Mouse (Mus musculus) olfactory bulb, adult 2 months (tissue): Measurements from ENCODE around the gene Elovl3. TPM values are rescaled to one million over a fixed set of nuclear protein-coding genes. Genes with fewer than 3 reads are reported as not detected.

Source experiments
- H3K27ac ChIP-seq: fragments of 200-500 bp; 2 replicates; pipeline ENCODE4 v1.5.1; 2012; ENCODE audit warnings: low read depth, low read length; ENCODE audit not compliant: insufficient read depth
- H3K4me1 ChIP-seq: fragments of 200-500 bp; 2 replicates; pipeline ENCODE4 v1.6.1; 2012; ENCODE audit warnings: low read length; ENCODE audit not compliant: control insufficient read depth, insufficient read depth
- H3K4me3 ChIP-seq: fragments of 200-500 bp; 2 replicates; pipeline ENCODE4 v1.5.1; 2012; ENCODE audit warnings: mild to moderate bottlenecking, low read depth, low read length, moderate library complexity; ENCODE audit not compliant: insufficient read depth
- CTCF ChIP-seq: fragments of 200-500 bp; IDR thresholded peaks from 2 replicates; pipeline ENCODE4 v1.5.1; 2012; ENCODE audit warnings: low read depth, mild to moderate bottlenecking, low read length, moderate library complexity; ENCODE audit not compliant: insufficient read depth
- POLR2A ChIP-seq: fragments of 200-500 bp; IDR thresholded peaks from 2 replicates; pipeline ENCODE4 v1.6.1; 2012; ENCODE audit warnings: mild to moderate bottlenecking, low read depth, low read length, moderate library complexity; ENCODE audit not compliant: insufficient read depth
- WGBS: fragments of 180-500 bp; shearing (Covaris S2); methylation state at CpG from one replicate; pipeline ENCODE4 v1.1.7; 2018; 5-methylcytosine and 5-hydroxymethylcytosine counted together
- polyA plus RNA-seq: library from polyadenylated mRNA; stranded (reverse); fragments of >200 nt; gene quantifications from 2 replicates; pipeline ENCODE4 v1.2.4, GENCODE M21; 2012; ENCODE audit warnings: low replicate concordance; ENCODE audit not compliant: missing spikeins, insufficient read depth, insufficient read length

Elovl3 gene
- polyA plus RNA-seq = not detected in 2 replicates

- H3K4me3 ChIP-seq = no peak within 1 kb of the TSS
- no peak within 1 kb of the TSS for H3K27ac ChIP-seq
- WGBS = 3% methylated on average over 31 of the region's 31 CpGs
- no peak for TF ChIP-seq CTCF
- no peak for TF ChIP-seq POLR2A
- H3K4me1 ChIP-seq = peaks cover 26% of the 10 kb centered on the region
Measured at GRCm38 (mm10) chr19:46131694-46132525, at the start of gene Elovl3. TSS of gene Elovl3 (plus strand) at chr19:46131897.

GRCm38 (mm10) chr19:46085185-46085584, 46.5 kb upstream of the Elovl3 start:
- no peaks in the 10 kb centered on the region for H3K4me1 ChIP-seq
- WGBS = 97% methylated on average over 8 of the region's 8 CpGs
- no peak overlapping the region for H3K4me3 ChIP-seq
- no peak overlapping the region for H3K27ac ChIP-seq
- no peak for TF ChIP-seq CTCF
- TF ChIP-seq POLR2A = no peak

- 48% methylated on average over 3 of the region's 3 CpGs for WGBS
- no peak for TF ChIP-seq POLR2A
- no peak for TF ChIP-seq CTCF
- H3K4me3 ChIP-seq = no peak overlapping the region
- H3K4me1 ChIP-seq = no peaks in the 10 kb centered on the region
- no peak overlapping the region for H3K27ac ChIP-seq
Measured at GRCm38 (mm10) chr19:46086337-46086736, 45.4 kb upstream of the Elovl3 start.

- H3K4me1 ChIP-seq = no peaks in the 10 kb centered on the region
- 66% methylated on average over 7 of the region's 7 CpGs for WGBS
- no peak for TF ChIP-seq POLR2A
- no peak for TF ChIP-seq CTCF
- H3K27ac ChIP-seq = no peak overlapping the region
- no peak overlapping the region for H3K4me3 ChIP-seq
Measured at GRCm38 (mm10) chr19:46087871-46088270, 43.8 kb upstream of the Elovl3 start.

GRCm38 (mm10) chr19:46091641-46092040, 40.1 kb upstream of the Elovl3 start:
- H3K27ac ChIP-seq = no peak overlapping the region
- no peaks in the 10 kb centered on the region for H3K4me1 ChIP-seq
- H3K4me3 ChIP-seq = no peak overlapping the region
- 87% methylated on average over 4 of the region's 4 CpGs for WGBS
- no peak for TF ChIP-seq POLR2A
- no peak for TF ChIP-seq CTCF

GRCm38 (mm10) chr19:46094144-46094543, 37.6 kb upstream of the Elovl3 start:
- Histone ChIP-seq H3K4me1 (no peaks in the 10 kb centered on the region), H3K27ac (no peak overlapping the region), H3K4me3 (no peak overlapping the region)
- TF ChIP-seq POLR2A (no peak), CTCF (no peak)
- WGBS = 97% methylated on average over 2 of the region's 2 CpGs

GRCm38 (mm10) chr19:46095291-46095690, 36.4 kb upstream of the Elovl3 start:
- Histone ChIP-seq H3K4me3 (no peak overlapping the region), H3K27ac (no peak overlapping the region), H3K4me1 (no peaks in the 10 kb centered on the region)
- no peak for TF ChIP-seq POLR2A
- no peak for TF ChIP-seq CTCF
- 66% methylated on average over 4 of the region's 4 CpGs for WGBS

- TF ChIP-seq CTCF = no peak
- no peak for TF ChIP-seq POLR2A
- 90% methylated on average over 5 of the region's 5 CpGs for WGBS
Measured at GRCm38 (mm10) chr19:46096396-46096795, 35.3 kb upstream of the Elovl3 start.

GRCm38 (mm10) chr19:46099561-46099960, 32.1 kb upstream of the Elovl3 start:
- WGBS = 90% methylated on average over 3 of the region's 3 CpGs

More at GRCm38 (mm10) chr19:46096396-46096795, 35.3 kb upstream of the Elovl3 start:
- Histone ChIP-seq H3K4me1 (no peaks in the 10 kb centered on the region), H3K27ac (no peak overlapping the region), H3K4me3 (no peak overlapping the region)

More at GRCm38 (mm10) chr19:46099561-46099960, 32.1 kb upstream of the Elovl3 start:
- H3K27ac ChIP-seq = no peak overlapping the region
- TF ChIP-seq POLR2A (no peak), CTCF (no peak)
- no peak overlapping the region for H3K4me3 ChIP-seq
- no peaks in the 10 kb centered on the region for H3K4me1 ChIP-seq
